Mouse (Mus musculus) embryonic fibroblast, embryonic 13.5 days (primary cell): Measurements from ENCODE around the gene Gdap1l1.

Experiments used
- CTCF ChIP-seq: IDR thresholded peaks from 2 replicates; pipeline ENCODE4 v1.5.1; 2011; ENCODE audit warnings: mild to moderate bottlenecking, control low read depth, low read length, moderate library complexity, borderline replicate concordance; ENCODE audit not compliant: insufficient read depth
- POLR2A ChIP-seq: IDR thresholded peaks from 2 replicates; pipeline ENCODE4 v1.6.1; 2011; ENCODE audit warnings: low read depth, mild to moderate bottlenecking, control low read depth, low read length, moderate library complexity

GRCm38 (mm10) chr2:163438619-163439451 lies 559 bp downstream of the Gdap1l1 start:
- TF ChIP-seq CTCF = no peak
- no peak for TF ChIP-seq POLR2A
